Mouse (Mus musculus) spleen, postnatal 36 days (tissue): Measurements from ENCODE around the gene Tceanc.

Experiments used
- DNase-seq, 2 experiments: peaks; one replicate each; pipeline ENCODE4 v3.0.0; 2022; ENCODE audit warnings: low spot score in 2 of 2, mixed read lengths in 1 of 2

Gene Tceanc

DNA sequence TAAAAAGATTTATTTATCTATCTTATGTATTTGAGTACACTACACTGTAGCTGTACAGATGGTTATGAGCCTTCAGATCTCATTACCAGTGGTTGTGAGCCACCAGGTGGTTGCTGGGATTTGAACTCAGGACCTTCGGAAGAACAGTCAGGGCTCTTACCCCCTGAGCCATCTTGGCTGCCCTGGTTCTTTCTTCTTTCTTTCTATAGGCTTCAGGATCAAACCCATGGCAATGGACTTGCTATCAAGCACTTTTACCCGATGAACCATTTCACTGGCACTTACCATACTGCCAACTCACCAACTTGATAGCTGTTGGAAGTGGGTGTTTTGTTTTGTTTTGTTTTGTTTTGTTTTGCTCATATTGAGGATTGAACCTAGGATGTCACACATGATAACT lies 23.3 kb downstream of the Tceanc start:
- no peak for DNase-seq

GRCm38 (mm10) chrX:166479365-166479983 lies 38.9 kb downstream of the Tceanc start, which contains the start of gene Rab9:
TSS of gene Rab9 (minus strand) at chrX:166479867.
- peak; percentile 91 to 93 for DNase-seq

DNA sequence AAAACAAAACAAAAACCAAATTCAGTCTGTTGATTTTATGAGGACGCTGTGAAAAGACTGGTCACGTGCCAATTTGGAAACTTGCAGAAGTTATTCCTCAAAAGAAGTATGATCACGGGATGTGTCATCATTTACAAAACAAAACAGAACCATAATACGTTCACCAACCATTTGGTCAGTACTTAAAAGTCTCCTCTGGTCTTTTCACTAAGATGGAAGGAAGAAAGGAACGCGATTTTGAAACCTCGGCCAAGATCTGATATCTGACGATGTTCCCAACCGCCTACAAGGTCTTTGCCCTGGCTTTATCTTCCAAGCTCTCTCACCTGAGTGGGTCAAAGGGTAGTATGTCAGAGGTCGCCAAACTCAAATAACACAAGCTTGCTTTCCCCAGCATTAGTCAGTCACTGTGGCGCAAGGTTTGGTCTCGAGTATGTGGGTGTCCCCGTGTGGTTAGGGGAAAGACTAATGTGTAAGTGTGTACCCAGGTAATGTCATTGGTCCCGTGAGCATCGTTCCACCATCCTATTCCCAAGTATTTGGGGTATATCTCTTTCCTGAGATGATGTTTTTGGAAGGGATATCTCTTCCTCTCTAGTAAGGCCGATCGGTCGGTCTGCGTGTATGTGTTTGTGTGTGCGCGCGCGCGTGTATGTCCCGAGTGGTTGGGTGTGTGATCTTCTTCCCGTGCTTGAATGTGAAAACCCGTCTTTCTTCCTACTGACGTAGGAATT lies 39.6 kb downstream of the Tceanc start:
- DNase-seq: peak in 1 of 2 experiments; percentile 9

GRCm38 (mm10) chrX:166477393-166477792 lies 41.0 kb downstream of the Tceanc start:
- DNase-seq: no peak

GRCm38 (mm10) chrX:166472612-166473011 lies 45.8 kb downstream of the Tceanc start:
- DNase-seq: no peak

- DNase-seq: peak; percentile 44 to 49
Observed at GRCm38 (mm10) chrX:166468321-166468720, 50.0 kb downstream of the Tceanc start.

DNA sequence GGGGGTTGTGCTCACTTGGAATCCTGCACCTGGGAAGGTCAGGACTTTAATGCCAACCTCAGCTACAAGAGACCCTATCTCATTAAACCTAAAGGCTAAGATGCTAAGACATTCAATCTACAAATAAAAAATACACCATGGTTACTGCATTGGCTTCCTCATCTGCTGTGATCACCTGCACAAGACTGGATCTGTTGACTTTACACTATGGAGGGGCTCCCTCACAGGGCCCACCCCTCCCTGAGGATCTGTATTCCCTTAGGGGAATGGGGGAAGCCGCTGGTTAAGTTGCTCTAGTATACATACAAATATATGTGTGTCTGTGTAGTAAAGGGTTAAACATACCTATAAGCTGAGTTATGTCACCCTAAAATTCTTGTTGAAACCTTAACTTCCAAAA lies 62.8 kb downstream of the Tceanc start:
- DNase-seq: no peak

GRCm38 (mm10) chrX:166454331-166454730 lies 64.0 kb downstream of the Tceanc start:
- DNase-seq: no peak

DNA sequence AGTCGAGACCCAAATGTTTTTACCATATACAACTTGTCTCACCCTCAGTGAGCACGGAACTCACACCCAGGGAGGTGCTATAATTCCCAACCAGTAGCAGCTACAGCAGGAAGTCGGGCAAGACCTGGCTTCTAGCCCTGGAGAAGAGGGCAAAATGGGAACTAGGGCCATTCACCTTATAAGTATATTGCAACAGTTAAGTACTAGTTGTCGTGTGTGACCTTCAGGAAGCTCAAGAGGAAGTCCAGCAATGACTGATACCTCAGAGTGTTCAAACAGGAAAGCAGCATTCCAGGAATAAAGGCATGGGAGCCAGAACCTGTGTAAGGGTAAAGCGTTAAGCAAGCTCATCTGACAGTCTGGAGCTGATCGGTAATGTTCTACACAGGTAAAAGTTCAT lies 64.8 kb downstream of the Tceanc start:
- no peak for DNase-seq
